Mouse (Mus musculus) limb, embryonic 14.5 days (tissue): ENCODE data around the gene Sh3d19. TPM values are rescaled to one million over a fixed set of nuclear protein-coding genes. Genes with fewer than 3 reads are reported as not detected.

ENCODE experiments used
- ATAC-seq: fragments of 200-750 bp; cut with Nextera tagmentation; 2 replicates; pipeline ENCODE4 v1.8.0; 2017; ENCODE audit warnings: low read depth, moderate number of reproducible peaks, moderate TSS enrichment; ENCODE audit not compliant: low FRiP score
- DNase-seq: peaks from one replicate; pipeline ENCODE4 v3.0.0-alpha.2; 2015; ENCODE audit warnings: low spot score
- H3K27ac ChIP-seq: fragments of 300-500 bp; sonication (generic); replicated peaks from 2 replicates; pipeline ENCODE4 v1.5.1; 2014; ENCODE audit warnings: low read depth, mild to moderate bottlenecking, low read length, moderate library complexity, mixed read lengths
- H3K27me3 ChIP-seq: fragments of 300-500 bp; sonication (generic); 2 replicates; pipeline ENCODE4 v1.6.1; 2014; ENCODE audit warnings: low read length, mixed read lengths; ENCODE audit not compliant: control insufficient read depth, insufficient read depth
- H3K36me3 ChIP-seq: fragments of 300-500 bp; sonication (generic); 2 replicates; pipeline ENCODE4 v1.6.1; 2014; ENCODE audit warnings: mild to moderate bottlenecking, low read length, moderate library complexity, mixed read lengths; ENCODE audit not compliant: control insufficient read depth, insufficient read depth
- H3K4me1 ChIP-seq: fragments of 300-500 bp; sonication (generic); 2 replicates; pipeline ENCODE4 v1.6.1; 2014; ENCODE audit warnings: antibody characterized with exemption, low read length, mixed read lengths; ENCODE audit not compliant: control insufficient read depth, insufficient read depth
- H3K4me2 ChIP-seq: fragments of 300-500 bp; sonication (generic); replicated peaks from 2 replicates; pipeline ENCODE4 v1.6.1; 2014; ENCODE audit warnings: low read depth, mild to moderate bottlenecking, low read length, moderate library complexity; ENCODE audit not compliant: severe bottlenecking
- H3K4me3 ChIP-seq: fragments of 300-500 bp; sonication (generic); replicated peaks from 2 replicates; pipeline ENCODE4 v1.5.1; 2014; ENCODE audit warnings: low read length
- H3K9ac ChIP-seq: fragments of 300-500 bp; sonication (generic); 2 replicates; pipeline ENCODE4 v1.6.1; 2014; ENCODE audit warnings: mild to moderate bottlenecking, low read depth, low read length, moderate library complexity; ENCODE audit not compliant: severe bottlenecking
- H3K9me3 ChIP-seq: fragments of 300-500 bp; sonication (generic); 2 replicates; pipeline ENCODE4 v1.6.1; 2016; ENCODE audit warnings: low read length; ENCODE audit not compliant: control insufficient read depth
- POLR2A ChIP-seq: fragments of 200-500 bp; IDR thresholded peaks from 2 replicates; pipeline ENCODE4 v1.8.0; 2012; ENCODE audit warnings: inconsistent platforms, mild to moderate bottlenecking, moderate library complexity, borderline replicate concordance; ENCODE audit not compliant: insufficient read depth, insufficient read length; ENCODE audit errors: extremely low read depth
- WGBS: fragments of 180-500 bp; shearing (Covaris S2); extraction: QIAGEN DNeasy Blood & Tissue Kit; methylation state at CpG from one replicate; pipeline ENCODE4 v1.1.7; 2014; 5-methylcytosine and 5-hydroxymethylcytosine counted together
- polyA plus RNA-seq, 2 experiments: library from polyadenylated mRNA; depleted of rRNA in 1 of 2; stranded (reverse) in 1 of 2; unstranded in 1 of 2; fragments of >200 nt; fragmentation: Nextera tagmentation in 1 of 2; extraction: Ambion mirVana in 1 of 2; gene quantifications; 2 replicates each; pipeline versions ENCODE4 v1.2.1 to v1.2.3; 2012 to 2014

The Sh3d19 gene
- polyA plus RNA-seq, 2 experiments, result 29.2 to 33.8 TPM

GRCm38 (mm10) chr3:86020921-86021650 is 50.2 kb downstream of the Sh3d19 start:
- H3K4me2 ChIP-seq, result no peak overlapping the region
- H3K27me3 ChIP-seq, result no peaks in the 10 kb centered on the region
- TF ChIP-seq POLR2A, result no peak
- ATAC-seq (no peak), DNase-seq (no peak)
- H3K27ac ChIP-seq, result no peak overlapping the region
- WGBS, result 84% methylated on average over 16 of the region's 16 CpGs
- H3K9ac ChIP-seq, result no peak overlapping the region
- H3K36me3 ChIP-seq, result no peaks in the 10 kb centered on the region
- no peak overlapping the region for H3K4me3 ChIP-seq
- peaks cover 15% of the 10 kb centered on the region for H3K4me1 ChIP-seq
- no peaks in the 10 kb centered on the region for H3K9me3 ChIP-seq

- no peak for TF ChIP-seq POLR2A
- H3K36me3 ChIP-seq, result no peaks in the 10 kb centered on the region
- no peak overlapping the region for H3K9ac ChIP-seq
- H3K9me3 ChIP-seq, result no peaks in the 10 kb centered on the region
- no peak overlapping the region for H3K4me2 ChIP-seq
- ATAC-seq (no peak), DNase-seq (no peak)
- no peak overlapping the region for H3K4me3 ChIP-seq
- H3K27me3 ChIP-seq, result no peaks in the 10 kb centered on the region
- WGBS, result 59% methylated on average over 4 of the region's 4 CpGs
- H3K27ac ChIP-seq, result no peak overlapping the region
- peaks cover 15% of the 10 kb centered on the region for H3K4me1 ChIP-seq
Measured at GRCm38 (mm10) chr3:86021651-86022050, 50.7 kb downstream of the Sh3d19 start.

- no peaks in the 10 kb centered on the region for H3K27me3 ChIP-seq
- no peak overlapping the region for H3K9ac ChIP-seq
- ATAC-seq, result no peak
- H3K9me3 ChIP-seq, result no peaks in the 10 kb centered on the region
- no peaks in the 10 kb centered on the region for H3K36me3 ChIP-seq
- no peak for DNase-seq
- no peak for TF ChIP-seq POLR2A
- peaks cover 15% of the 10 kb centered on the region for H3K4me1 ChIP-seq
- no peak overlapping the region for H3K27ac ChIP-seq
- no peak overlapping the region for H3K4me2 ChIP-seq
- H3K4me3 ChIP-seq, result no peak overlapping the region
- WGBS, result 33% methylated on average over 12 of the region's 12 CpGs
Measured at GRCm38 (mm10) chr3:86024065-86024795, 53.3 kb downstream of the Sh3d19 start.

GRCm38 (mm10) chr3:86025341-86026137 is 54.6 kb downstream of the Sh3d19 start:
- Histone ChIP-seq H3K4me1 (peaks cover 15% of the 10 kb centered on the region), H3K36me3 (no peaks in the 10 kb centered on the region), H3K4me3 (no peak overlapping the region), H3K27ac (no peak overlapping the region), H3K9me3 (no peaks in the 10 kb centered on the region), H3K4me2 (no peak overlapping the region), H3K9ac (no peak overlapping the region), H3K27me3 (no peaks in the 10 kb centered on the region)
- 93% methylated on average over 20 of the region's 20 CpGs for WGBS
- ATAC-seq, result no peak
- no peak for DNase-seq
- no peak for TF ChIP-seq POLR2A

DNA sequence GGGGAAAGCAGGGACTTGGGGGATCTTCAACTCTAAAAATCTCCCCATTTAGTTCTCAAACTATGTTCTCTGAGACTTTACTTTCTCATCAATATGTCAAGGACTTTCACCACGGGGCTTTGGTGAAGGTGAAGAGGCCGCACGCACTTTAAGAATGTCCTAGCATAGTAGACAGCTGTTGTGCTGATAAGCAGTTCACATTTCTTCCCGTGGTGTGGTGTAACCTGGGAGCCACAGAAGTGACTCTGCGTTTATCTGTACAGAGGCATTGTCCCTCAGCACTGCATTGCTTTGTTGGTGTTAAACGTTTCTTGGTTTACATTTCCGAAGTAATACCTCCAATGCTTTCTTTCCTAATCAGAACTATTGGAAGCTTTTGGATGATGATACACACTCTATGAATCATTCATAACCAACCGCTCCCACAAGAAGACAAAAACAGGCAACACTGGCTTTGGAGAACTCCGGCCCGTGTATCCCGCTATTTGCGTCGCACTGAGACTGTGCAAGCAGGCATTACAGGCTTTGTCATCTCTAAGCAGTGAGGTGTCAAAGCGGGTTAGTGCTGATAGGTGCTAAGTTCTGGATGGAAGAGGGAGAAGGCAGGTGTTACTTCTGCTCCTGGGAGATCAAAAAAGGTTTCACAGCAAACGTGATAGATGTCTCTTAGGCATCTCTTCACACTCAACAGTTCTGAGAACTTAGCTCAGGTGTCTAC is 57.9 kb downstream of the Sh3d19 start:
- Histone ChIP-seq H3K9me3 (no peaks in the 10 kb centered on the region), H3K27ac (no peak overlapping the region), H3K4me3 (no peak overlapping the region), H3K36me3 (no peaks in the 10 kb centered on the region), H3K4me2 (no peak overlapping the region), H3K27me3 (no peaks in the 10 kb centered on the region), H3K9ac (no peak overlapping the region), H3K4me1 (peaks cover 15% of the 10 kb centered on the region)
- DNase-seq, result no peak
- no peak for ATAC-seq
- 87% methylated on average over 15 of the region's 15 CpGs for WGBS
- no peak for TF ChIP-seq POLR2A
